Mouse (Mus musculus): Measurements from ENCODE around the gene Klf5.

The Klf5 gene

GRCm38 (mm10) chr14:99310358-99310757 lies 11.9 kb downstream of the Klf5 start:
- no peak for DNase-seq (ENCODE audit: low spot score)

- DNase-seq (ENCODE audit: low spot score) = no peak
Measured at GRCm38 (mm10) chr14:99313062-99313461, 14.6 kb downstream of the Klf5 start.

GRCm38 (mm10) chr14:99316275-99316674 lies 17.8 kb downstream of the Klf5 start:
- no peak for DNase-seq (ENCODE audit: low spot score)

- no peak for DNase-seq (ENCODE audit: low spot score)
Measured at GRCm38 (mm10) chr14:99320736-99321135, 22.2 kb downstream of the Klf5 start.

GRCm38 (mm10) chr14:99323376-99323775 lies 24.9 kb downstream of the Klf5 start:
- DNase-seq (ENCODE audit: low spot score) = no peak

GRCm38 (mm10) chr14:99324523-99324922 lies 26.0 kb downstream of the Klf5 start:
- DNase-seq (ENCODE audit: low spot score) = no peak

- no peak for DNase-seq (ENCODE audit: low spot score)
Measured at GRCm38 (mm10) chr14:99325597-99326472, 27.3 kb downstream of the Klf5 start.

- no peak for DNase-seq (ENCODE audit: low spot score)
Measured at GRCm38 (mm10) chr14:99336598-99336997, 38.1 kb downstream of the Klf5 start.

- no peak for DNase-seq (ENCODE audit: low spot score)
Measured at GRCm38 (mm10) chr14:99339021-99339420, 40.5 kb downstream of the Klf5 start.

- DNase-seq (ENCODE audit: low spot score) = no peak
Measured at GRCm38 (mm10) chr14:99339681-99340522, 41.4 kb downstream of the Klf5 start.

- DNase-seq (ENCODE audit: low spot score) = no peak
Measured at GRCm38 (mm10) chr14:99340703-99341102, 42.2 kb downstream of the Klf5 start.

GRCm38 (mm10) chr14:99348175-99348764 lies 49.8 kb downstream of the Klf5 start:
- no peak for DNase-seq (ENCODE audit: low spot score)

GRCm38 (mm10) chr14:99349606-99350005 lies 51.1 kb downstream of the Klf5 start:
- no peak for DNase-seq (ENCODE audit: low spot score)

GRCm38 (mm10) chr14:99352989-99353388 lies 54.5 kb downstream of the Klf5 start:
- no peak for DNase-seq (ENCODE audit: low spot score)

- DNase-seq (ENCODE audit: low spot score) = no peak
Measured at GRCm38 (mm10) chr14:99354046-99354445, 55.6 kb downstream of the Klf5 start.

- no peak for DNase-seq (ENCODE audit: low spot score)
Measured at GRCm38 (mm10) chr14:99354761-99355609, 56.5 kb downstream of the Klf5 start.

- no peak for DNase-seq (ENCODE audit: low spot score)
Measured at GRCm38 (mm10) chr14:99355610-99355870, 57.0 kb downstream of the Klf5 start.

- no peak for DNase-seq (ENCODE audit: low spot score)
Measured at GRCm38 (mm10) chr14:99362956-99363355, 64.5 kb downstream of the Klf5 start.

GRCm38 (mm10) chr14:99364007-99364784 lies 65.7 kb downstream of the Klf5 start:
- DNase-seq (ENCODE audit: low spot score) = no peak
